Mouse (Mus musculus): ENCODE results near the gene Msgn1. TPM values are rescaled to one million over a fixed set of nuclear protein-coding genes. Genes with fewer than 3 reads are reported as not detected.

Msgn1 gene
- 0.47 TPM for polyA plus RNA-seq (2017; shearing (Covaris generic))

GRCm38 (mm10) chr12:11208872-11209271, at the start of gene Msgn1:
Gene Msgn1 (minus strand): TSS chr12:11208972.

Other genes starting within 250 kb of the Msgn1 start
- not detected for gene Kcns3, start 57.9 kb downstream of the Msgn1 start, polyA plus RNA-seq (2017; shearing (Covaris generic))
- gene Gen1, start 56.8 kb upstream of the Msgn1 start, polyA plus RNA-seq (2017; shearing (Covaris generic)) = 1.5 TPM
- gene Smc6, start 56.9 kb upstream of the Msgn1 start, polyA plus RNA-seq (2017; shearing (Covaris generic)) = 186 TPM
- not detected for gene Vsnl1, start 227.6 kb upstream of the Msgn1 start, polyA plus RNA-seq (2017; shearing (Covaris generic))
- not detected for gene Rad51ap2, start 247.1 kb upstream of the Msgn1 start, polyA plus RNA-seq (2017; shearing (Covaris generic))

Data from CD4-positive, CD25-positive, alpha-beta regulatory T cell, adult 9 weeks (primary cell).